Comparison of ENCODE assay signal across 8 mouse cellular contexts in genomic region chr10:75396966-75397365, GRCm38 (mm10). TPM values are rescaled to one million over a fixed set of nuclear protein-coding genes. Genes with fewer than 3 reads are reported as not detected.
DNase-seq lines count a peak whose midpoint lies in the region; ATAC-seq and TF ChIP-seq lines count a peak whose summit lies in the region.

No protein-coding gene starts in this region.

- no peaks in the 10 kb centered on the region for H3K9me3 ChIP-seq in midbrain, embryonic 11.5 days (ENCODE audit: control insufficient read depth, low read length)

- no peak overlapping the region for H3K27ac ChIP-seq in kidney, adult 2 months (ENCODE audit: insufficient read depth, low read depth, low read length)
- no peak overlapping the region for H3K27ac ChIP-seq in midbrain, embryonic 11.5 days (ENCODE audit: low read depth, low read length)

- no peak for TF ChIP-seq POLR2A in kidney, adult 2 months (IDR thresholded peaks at IDR 0.05; ENCODE audit: low read depth, low read length)

- H3K4me1 ChIP-seq in kidney, adult 2 months (ENCODE audit: control insufficient read depth, insufficient read depth, low read length) = no peaks in the 10 kb centered on the region
- H3K4me1 ChIP-seq in midbrain, embryonic 11.5 days (ENCODE audit: control insufficient read depth, insufficient read depth, low read length) = no peaks in the 10 kb centered on the region

- peak; percentile 11; the same call in 1 of the 2 replicates for ATAC-seq in midbrain, embryonic 11.5 days (ENCODE audit: low FRiP score)

- DNase-seq in left cerebral cortex, postnatal 4 days = peak; percentile 31
- no peak for DNase-seq in left cerebral cortex, adult 9 months (ENCODE audit: low spot score in 2 of 2)
- DNase-seq in adrenal gland, postnatal 10 days = peak; percentile 20
- DNase-seq in forelimb bud, embryonic 11.5 days (ENCODE audit: low read depth, low spot score) = peak; percentile 11
- peak; percentile 76 for DNase-seq in kidney, adult 2 months
- no peak for DNase-seq in midbrain, embryonic 11.5 days (ENCODE audit: low spot score, missing footprints)
- DNase-seq in ovary, postnatal 14 days (ENCODE audit: low spot score) = no peak
- no peak for DNase-seq in right cerebral cortex, adult 2 months (ENCODE audit: low spot score in 2 of 2)

- H3K4me2 ChIP-seq in midbrain, embryonic 11.5 days = no peak overlapping the region

- H3K9ac ChIP-seq in midbrain, embryonic 11.5 days (ENCODE audit: low read length) = no peak overlapping the region

- 65% methylated on average over 14 of the region's 14 CpGs for WGBS in kidney, adult 2 months
- 57% methylated on average over 14 of the region's 14 CpGs for WGBS in midbrain, embryonic 11.5 days

- no peak overlapping the region for H3K4me3 ChIP-seq in kidney, adult 2 months (ENCODE audit: insufficient read depth, low read depth, low read length)
- H3K4me3 ChIP-seq in midbrain, embryonic 11.5 days (ENCODE audit: low read depth, low read length) = no peak overlapping the region

- no peaks in the 10 kb centered on the region for H3K36me3 ChIP-seq in kidney, adult 2 months (ENCODE audit: control insufficient read depth, insufficient read depth, low read length)
- H3K36me3 ChIP-seq in midbrain, embryonic 11.5 days (ENCODE audit: control insufficient read depth, insufficient read depth, low read length) = no peaks in the 10 kb centered on the region

- H3K27me3 ChIP-seq in kidney, adult 2 months (replicated peaks; ENCODE audit: control insufficient read depth, insufficient read depth, low read length) = no peaks in the 10 kb centered on the region
- H3K27me3 ChIP-seq in midbrain, embryonic 11.5 days (ENCODE audit: control insufficient read depth, insufficient read depth, low read length) = no peaks in the 10 kb centered on the region

- intact Hi-C loops in left cerebral cortex, postnatal 4 days (cut with DNase I) = no loop called here

- no peak for TF ChIP-seq CTCF in kidney, adult 2 months (conservative IDR thresholded peaks at IDR 0.05; ENCODE audit: insufficient read depth, insufficient read length, low read depth, low read length)

RNA-seq across cellular contexts. Expression of gene Upb1, which starts 3.9 kb away (rescaled TPM):
- under 1 TPM; 0.12 to 0.52 TPM for total RNA-seq in left cerebral cortex, postnatal 4 days (2021)
- 10 to 100 TPM; 22.7 to 57.8 TPM for total RNA-seq in adrenal gland, postnatal 10 days (2021)
- 58.4 and 58.5 TPM in 2 replicates for polyA plus RNA-seq in kidney, adult 2 months (2012; rRNA removed)
- not detected in 2 replicates for polyA plus RNA-seq in midbrain, embryonic 11.5 days (2014; fragmentation: Nextera tagmentation; extraction: Ambion mirVana)

Comparison
In these comparisons a context has a peak if more than half of its experiments do, and no peak if none do; other contexts are left out.
1. DNase-seq: peak in left cerebral cortex, postnatal 4 days (single experiment), adrenal gland, postnatal 10 days (single experiment), forelimb bud, embryonic 11.5 days (single experiment) and kidney, adult 2 months (single experiment); none in left cerebral cortex, adult 9 months (0 of 2), midbrain, embryonic 11.5 days (single experiment), ovary, postnatal 14 days (single experiment) and right cerebral cortex, adult 2 months (0 of 2).
2. RNA of gene Upb1, which starts 3.9 kb away (total RNA-seq): 22.7 to 57.8 TPM in adrenal gland, postnatal 10 days; 0.12 to 0.52 TPM in left cerebral cortex, postnatal 4 days; every median in the first group is over 10 times any median in the second.